Mouse (Mus musculus) adrenal gland, postnatal 4 days (tissue): Measurements from ENCODE around the gene Fryl. TPM values are rescaled to one million over a fixed set of nuclear protein-coding genes. Genes with fewer than 3 reads are reported as not detected.
A peak's percentile ranks its signal among the peaks of the same experiment; 100 is the strongest.

Source experiments
- DNase-seq, 2 experiments: peaks; one replicate each; pipeline ENCODE4 v3.0.0; 2021 to 2022; ENCODE audit warnings: low spot score in 2 of 2, mixed read lengths in 2 of 2
- long read RNA-seq, 2 experiments: library from polyadenylated mRNA; stranded (forward); transcript quantifications; one replicate each; pipeline ENCODE4 v2.0.0; 2021
- total RNA-seq, 2 experiments: library from RNA; stranded (reverse); gene quantifications; 2 replicates each; pipeline ENCODE4 v1.2.3; 2021

Fryl gene
- total RNA-seq = 10 to 100 TPM; 49.7 to 55.7 TPM
- long read RNA-seq, experiment 1, partial matches to known transcripts = 1 of 2 reads
- long read RNA-seq, experiment 1, other reads (novel, unspliced or antisense) = 1 of 2 reads
- long read RNA-seq, experiment 2, partial matches to known transcripts = 5 of 9 reads
- long read RNA-seq, experiment 2, other reads (novel, unspliced or antisense) = 4 of 9 reads

DNA sequence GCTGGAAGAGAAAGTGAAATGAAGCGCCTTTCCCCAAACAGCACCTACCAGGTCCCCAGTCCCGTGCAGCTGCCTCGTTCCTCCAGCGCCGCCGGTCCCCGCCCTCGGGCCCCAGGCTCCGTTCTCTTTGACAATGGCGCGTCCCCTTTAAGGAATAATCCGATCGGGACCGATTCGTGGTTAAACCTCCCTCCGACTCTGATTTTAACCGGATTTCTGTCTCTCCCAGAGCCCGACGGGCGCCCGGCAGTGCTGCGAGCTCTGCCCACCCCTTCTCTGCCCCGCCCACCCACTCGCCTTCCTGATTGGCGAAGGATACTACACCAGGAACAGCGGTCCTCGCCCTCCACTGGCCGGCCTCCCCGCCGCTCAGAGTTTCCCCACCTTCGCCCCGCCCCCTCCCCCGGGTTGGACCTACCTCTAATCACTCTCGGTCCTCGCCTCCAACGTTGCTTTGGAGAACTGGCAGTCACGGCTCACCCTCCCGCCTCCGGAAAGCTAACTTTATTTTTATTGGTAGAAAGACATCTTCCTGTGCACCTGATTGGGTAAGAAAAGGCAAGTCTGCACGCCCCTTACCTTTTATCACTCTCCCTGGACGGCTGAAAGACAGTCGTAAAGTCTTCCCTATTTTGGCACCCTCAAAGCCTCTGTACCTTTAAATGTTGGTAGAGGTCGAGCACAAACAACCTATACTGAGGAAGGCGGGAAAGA lies at the start of gene Fryl:
Gene Fryl (minus strand): TSS at position 268 of the 714 bp plus-strand sequence.
- DNase-seq = peak; percentile 92 to 94

DNA sequence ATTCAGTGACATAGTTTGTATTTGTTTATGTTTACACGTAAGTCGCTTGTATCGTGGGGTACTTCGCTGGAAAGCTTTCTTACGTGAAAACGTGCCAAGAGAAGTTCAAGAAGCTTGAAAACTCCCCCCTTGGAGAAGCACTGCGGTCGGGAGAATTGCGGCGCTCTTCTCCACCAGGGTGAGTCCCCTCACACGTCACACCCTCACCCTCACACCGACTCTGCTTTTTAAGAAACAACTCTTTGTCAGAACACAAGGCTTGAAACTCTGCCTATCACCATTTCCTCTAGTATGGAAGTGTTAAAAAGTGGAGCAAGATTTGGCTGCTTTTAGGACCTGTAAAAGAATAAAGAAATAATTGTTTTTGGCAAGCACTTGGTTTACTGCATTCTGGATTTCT lies 48.1 kb upstream of the Fryl start:
- DNase-seq = no peak

DNA sequence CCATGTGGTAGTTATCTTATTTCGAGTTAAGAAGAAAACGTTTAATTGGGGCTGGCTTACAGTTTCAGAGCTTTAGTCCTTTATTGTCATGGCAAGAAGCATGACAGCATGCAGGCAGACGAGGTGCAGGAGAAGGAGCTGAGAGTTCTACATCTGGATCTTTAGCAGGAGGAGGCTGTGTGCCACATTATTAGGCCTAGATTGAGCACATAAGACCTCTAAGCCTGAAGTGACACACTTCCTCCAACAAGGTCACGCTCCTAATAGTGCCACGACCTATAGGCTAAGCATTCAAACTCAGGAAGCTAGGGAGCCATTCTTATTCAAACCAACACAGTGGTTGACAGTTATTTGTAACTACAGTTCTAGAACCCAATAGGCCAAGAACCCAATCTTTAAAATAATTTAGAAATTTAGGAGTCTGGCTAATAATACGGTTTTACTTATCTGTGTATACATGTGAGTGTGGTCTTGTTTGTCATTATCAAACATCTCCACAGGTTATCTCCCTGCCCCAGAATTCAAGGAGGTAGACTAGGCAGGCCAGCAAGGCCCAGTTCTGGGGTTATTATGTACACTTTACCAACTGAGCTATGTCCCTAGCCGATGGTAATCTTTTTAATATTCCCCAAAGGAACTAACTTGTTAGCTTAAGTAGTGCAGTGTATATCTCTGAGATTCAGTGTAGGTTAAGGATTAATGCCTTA lies 45.3 kb upstream of the Fryl start:
- no peak for DNase-seq

DNA sequence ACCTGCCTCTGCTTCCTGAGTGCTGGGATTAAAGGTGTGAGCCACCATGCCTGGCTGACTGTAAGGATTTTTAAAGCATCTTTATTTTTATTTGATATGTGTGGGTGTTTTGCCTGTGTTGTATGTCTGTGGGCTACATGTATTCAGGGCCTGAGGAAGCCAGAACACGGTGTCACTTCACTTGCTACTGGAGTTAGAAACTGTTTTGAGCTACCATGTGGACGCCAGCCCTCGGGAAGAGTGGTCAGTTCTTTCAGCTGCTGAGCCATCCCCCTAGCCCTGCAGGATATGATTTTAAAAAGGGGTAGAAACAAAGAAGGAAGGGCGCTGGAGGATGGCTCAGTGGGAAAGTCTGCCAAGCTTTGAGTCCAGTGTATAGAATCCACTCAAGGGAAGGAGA lies 39.5 kb upstream of the Fryl start:
- DNase-seq = no peak

DNA sequence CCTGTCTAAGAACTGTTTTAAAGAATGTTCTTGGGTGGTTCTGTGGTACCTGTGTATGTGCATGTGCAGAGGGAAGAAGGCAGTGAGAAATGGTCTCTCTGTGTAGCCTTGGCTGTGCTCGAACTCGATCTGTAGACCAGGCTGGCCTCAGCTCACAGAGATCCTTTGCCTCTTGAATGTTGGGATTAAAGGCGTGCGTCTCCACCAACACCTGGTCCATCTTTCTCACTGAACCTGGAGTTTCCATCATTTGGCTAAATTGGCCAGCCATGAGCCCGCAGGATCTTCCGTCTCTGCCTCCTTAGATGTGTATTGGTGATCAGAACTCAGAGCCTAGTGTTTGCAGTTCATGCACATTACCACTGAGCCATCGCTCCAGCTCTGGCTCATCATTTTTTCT lies 38.6 kb upstream of the Fryl start:
- no peak for DNase-seq

DNA sequence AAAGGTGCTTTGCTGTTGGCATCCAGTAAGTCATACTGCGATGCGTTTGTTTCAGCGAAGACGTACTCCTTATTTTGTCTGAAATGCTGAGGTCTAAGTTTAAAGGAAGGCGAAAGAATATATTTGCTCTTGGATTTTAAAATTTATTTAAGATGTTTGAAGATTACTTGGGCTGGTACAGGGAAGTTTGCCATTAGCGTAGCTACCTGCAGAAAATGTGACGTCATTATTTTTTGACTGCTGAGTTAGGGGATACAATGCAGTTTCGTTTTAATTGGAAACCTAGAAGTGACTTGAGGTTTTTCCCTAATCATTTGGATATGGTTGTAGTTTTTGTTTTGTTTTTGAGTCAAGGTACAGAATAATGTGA lies 37.0 kb upstream of the Fryl start:
- no peak for DNase-seq

DNA sequence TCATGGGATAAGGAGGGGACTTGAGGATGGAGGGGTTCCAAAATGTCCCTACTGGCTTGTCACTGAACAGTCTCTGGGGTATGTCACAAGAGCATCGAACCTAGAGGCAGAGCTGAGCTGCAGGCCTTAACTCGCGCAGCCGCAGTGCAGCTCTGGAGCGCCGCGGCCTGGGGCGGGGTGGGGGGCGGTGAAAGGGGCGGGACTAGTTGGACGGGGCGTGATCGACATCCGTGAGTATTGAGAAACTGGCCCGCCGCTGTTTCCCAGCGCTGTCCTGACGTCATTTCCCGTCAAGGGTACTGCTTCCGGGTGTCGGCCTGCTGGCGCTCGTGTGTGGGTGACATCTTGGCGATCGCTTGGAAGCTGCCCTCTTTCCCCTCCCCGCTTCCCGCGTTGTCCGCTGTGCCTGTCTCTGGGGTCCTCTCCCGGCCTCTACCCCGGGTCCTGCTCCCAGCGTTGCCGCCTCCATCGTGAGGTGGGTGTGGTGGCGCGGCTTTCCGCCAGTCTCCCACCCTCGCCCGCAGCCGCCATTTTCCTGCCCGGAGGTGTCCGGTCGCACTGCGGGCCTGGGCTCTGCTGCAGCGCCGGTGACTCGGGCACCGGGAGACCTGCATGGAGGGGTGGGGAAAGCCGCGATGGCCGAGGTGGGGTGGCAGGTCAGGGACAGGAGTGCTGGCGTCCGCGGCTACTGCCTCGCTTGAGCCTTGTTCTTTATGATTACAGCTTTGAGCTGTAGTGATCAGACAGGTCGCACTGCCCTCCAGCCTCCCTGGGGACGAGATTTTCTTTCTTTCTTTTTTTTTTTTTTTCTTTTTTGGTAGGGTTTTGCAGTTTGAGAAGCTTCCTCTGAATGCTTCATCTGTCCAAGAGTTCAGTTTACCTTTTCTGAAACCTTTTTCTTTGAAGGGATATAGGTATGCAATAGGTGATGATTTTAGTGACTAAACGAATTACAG lies 36.4 kb upstream of the Fryl start, which contains the start of gene Ociad1:
Gene Ociad1 (plus strand): TSS at position 283 of the 956 bp plus-strand sequence.
- peak; percentile 79 to 88 for DNase-seq

DNA sequence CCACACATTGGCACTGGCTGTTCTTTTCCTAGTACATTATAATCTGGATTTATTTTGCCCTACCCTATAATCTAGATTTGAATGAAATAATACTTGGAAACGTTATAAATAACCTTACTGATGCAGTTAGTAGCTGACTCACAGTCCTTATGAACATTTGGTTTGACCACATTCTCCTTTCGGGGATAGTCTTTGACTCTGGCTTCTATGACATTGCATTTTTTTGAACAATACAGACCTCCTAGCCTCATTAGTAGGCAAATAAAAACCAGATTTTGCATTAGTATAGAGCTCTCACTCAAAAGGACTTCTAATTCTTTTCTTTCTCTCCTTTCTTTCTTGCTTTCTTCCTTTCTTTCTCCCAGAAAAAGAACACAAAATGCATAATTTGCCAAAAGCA lies 33.5 kb upstream of the Fryl start:
- no peak for DNase-seq

DNA sequence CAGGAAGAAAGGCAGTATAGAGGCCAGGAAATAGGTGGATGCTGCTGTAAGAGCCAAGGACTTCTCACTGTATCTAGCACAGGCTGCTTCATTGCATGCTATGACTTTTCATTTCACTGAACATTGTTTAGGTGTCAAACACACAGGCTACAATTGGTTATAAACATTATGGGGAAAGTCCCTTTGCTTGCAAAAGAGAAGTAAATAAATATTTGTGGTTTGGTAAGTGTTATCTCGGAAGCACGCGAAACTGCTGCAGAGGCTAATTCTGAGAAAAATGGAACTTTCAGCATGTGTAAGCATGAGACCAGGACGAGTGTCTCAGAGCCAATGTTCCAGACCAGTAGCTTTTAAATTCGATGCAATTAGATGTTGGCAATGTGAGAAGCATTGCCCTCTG lies 30.2 kb upstream of the Fryl start:
- DNase-seq = no peak

DNA sequence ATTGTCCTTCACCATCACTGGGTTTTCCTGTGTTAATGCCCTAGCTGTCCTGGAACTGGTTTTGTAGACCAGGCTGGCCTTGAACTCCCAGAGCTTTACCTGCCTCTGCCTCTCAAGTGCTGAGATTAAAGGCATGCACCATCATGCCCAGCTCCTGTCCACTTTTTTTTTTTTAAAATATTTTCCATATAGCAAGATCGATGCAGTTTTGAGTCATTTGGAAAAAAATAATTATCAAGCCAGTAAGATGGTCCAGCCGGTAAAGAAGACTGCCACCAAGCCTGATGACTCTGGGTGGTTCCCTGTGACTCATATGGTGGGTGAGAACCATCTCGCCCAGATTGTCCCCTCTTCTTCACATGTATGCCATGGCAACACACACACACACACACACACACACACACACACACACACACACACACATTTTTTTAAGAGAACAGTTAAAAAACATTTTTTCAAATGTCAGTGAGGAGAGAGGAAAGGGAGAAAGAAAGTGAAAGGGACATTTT lies 29.1 kb upstream of the Fryl start:
- DNase-seq = no peak

DNA sequence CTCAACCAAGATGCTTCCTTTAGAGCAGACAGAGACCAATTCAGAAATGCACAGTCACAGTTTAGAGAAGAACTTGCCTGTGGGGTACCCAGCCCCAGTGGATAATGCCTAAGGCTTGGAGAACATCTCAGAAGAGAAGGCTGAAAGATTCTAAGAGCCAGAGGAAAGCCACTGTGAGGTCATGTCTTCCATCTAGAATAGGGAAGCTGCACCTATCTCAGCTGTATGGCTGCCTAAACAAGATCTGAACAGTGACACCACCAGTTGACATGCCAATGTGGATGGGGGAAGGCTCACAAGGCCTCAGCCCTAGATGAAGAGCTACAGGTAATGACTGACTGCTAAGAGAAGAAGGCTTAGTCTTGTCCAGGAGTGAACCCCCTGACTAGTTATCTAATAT lies 27.6 kb upstream of the Fryl start:
- no peak for DNase-seq

DNA sequence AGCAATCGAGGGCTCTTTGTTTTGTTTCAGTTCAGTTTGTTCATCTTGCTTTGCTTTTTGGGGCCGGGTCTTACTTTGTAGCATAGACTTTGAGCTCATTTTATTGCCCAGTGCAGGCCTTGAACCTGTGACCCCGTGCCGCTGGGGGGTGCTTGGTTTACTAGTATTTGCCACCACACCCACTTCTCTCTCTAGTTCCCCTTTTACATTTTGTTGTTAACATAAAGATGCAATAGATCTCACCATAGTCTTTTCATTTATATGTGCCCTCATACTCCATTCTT lies 24.1 kb upstream of the Fryl start:
- no peak for DNase-seq

DNA sequence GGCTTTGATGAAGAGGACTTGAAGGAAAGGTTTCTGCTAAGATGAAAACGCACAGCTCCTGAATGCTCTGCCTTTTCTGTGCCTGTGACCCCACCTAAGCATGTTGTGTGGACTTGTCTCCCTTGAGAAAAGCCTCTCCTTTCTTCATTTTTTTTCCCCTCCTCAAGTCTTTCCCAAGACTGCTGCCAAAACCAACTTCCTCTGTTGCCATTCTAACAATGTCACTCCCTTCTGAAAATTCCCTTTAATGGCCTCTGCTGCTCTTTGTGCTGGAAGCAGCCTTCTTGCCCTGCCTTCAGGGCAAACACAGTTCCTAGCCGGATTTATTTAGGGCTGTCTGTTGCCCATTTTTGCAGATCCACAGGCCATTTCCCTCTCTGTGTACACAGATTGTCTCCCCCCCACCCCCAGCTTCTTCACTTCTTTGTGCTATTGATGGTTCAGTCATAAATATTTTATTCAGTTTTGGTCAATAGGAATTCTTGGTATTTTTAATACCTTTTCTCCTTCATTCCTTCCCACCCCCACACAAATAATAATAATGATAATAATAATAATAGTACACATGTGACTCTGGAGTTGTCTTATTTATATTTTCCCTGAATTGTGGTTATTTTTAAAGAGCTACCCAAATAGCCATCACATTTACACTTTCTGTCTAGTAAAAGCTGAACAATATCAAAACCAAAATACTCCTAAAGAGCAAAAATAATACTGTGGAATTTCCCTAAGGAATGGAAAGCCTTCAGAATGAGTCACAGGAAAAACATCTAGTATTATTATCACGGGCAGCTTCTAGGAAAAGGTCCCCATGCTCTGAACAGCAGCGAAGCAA lies 23.5 kb upstream of the Fryl start:
- no peak for DNase-seq

DNA sequence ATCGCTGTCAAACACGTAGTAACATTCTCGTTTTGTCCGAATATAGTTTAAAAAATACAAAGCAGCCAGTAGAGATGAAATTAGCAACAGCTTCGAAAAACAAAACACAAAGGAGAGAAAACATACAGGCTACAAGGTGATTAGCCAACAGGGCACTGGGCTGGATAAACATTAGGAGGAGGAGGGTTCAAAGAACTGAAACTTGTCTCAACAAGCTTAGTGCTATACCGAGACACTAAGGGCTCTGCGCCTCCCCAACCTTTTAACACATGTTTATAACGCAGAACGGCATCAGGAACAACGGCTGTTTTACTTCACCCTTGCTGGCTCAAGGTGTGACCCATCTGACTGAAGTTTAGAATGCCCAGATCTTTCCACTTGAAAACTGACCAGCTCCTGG lies 22.8 kb upstream of the Fryl start:
- DNase-seq = no peak

DNA sequence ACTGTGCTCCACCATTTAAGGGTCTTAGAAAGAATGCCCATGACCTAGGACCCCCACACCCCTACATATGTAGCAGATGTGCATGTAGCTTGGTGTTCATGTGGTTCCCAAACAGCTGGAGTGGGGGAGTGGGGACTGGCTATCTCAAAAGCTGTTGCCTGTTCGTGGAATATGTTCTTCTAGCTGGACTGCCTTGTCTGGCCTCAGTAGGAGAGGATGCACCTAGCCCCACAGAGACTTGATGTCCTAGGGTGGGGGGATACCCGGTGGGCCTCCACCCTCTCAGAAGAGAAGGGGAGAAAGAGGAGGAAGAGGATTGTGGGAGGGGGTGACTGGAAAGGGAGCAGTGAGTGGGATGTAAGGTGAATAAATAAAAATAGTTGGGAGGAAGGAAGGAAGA lies 18.5 kb upstream of the Fryl start:
- no peak for DNase-seq

DNA sequence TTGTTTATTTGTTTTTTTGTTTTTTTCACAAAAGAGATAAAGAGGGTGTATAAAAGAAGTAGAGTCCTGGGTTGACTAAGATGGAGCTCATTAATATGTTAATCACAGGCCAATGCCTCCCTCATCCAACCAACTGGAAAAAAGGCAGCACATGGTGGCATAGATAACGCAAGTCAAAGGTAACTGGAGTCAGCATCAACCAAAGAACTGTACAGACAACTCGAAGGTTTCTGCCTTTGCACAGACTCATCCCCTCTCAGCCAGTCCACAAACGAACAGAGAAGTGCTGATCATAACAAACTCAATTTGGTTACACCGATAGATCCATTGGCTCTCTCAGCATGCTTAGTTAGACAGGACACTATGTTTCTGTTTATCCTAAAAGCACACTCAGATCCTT lies 16.8 kb upstream of the Fryl start:
- DNase-seq = no peak

DNA sequence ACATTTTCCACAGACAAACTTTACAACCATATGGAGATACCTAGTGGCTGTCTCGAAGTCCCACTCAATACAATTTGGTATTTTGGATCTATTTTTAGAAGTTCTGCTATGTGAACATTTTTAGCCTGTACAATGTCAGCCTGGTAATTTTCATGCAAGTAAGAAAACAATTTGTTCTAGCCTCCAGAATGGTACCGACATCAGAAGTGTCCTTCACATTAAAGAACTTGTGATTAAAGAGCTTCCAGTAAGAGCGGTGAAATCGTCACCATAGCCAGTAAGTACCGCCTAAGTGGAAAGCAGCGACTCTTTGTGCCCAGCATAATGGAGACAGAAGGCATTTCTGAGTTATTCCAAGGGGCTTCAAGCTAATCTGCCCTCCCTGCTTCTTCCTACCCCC lies 14.2 kb upstream of the Fryl start:
- no peak for DNase-seq

DNA sequence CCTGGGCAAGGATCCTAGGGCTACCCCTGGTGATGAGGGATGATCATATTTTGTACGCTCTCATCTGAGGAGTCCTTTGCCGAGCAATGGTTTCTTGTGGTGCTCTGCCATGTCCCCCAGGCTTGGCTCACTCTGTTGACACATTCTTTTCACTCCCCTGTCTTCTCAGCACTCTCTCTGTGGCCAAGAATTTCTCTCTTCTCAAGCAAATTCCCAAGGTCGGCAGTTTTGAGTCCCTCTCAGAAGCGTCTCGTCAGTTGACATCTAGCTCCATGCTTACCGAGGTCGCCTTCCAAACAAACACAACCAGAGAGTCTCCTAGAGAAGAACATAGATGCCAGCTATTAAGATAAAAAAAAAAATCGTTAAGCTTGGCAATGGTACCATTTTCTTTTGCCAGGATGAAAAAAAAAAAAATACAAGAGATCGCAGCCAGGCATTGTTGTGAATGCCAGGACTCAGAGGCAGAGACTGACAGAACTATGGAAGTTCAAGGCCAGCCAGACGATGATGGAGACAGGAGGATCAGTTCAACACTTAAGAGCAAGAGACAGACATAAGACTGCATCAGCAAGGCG lies 12.3 kb upstream of the Fryl start:
- no peak for DNase-seq

DNA sequence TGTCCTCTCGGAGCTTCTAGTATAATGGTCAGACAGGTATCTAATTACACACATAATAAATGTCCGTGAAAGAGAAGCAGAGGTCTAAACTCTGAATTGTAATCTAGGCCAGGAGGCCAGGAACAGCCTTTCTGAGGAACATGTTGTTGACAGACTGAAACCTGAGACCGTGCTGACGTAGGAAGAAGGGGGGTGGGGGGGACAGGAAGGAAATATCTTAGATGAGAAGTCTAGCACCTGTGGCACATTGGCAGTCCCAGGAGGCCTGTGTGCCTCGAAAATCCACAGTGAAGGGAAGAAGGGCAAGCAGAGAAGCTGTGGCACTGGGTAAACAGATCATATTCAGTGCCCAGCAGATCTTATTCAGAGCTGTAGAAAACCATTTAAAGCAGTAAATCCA lies 9.0 kb upstream of the Fryl start:
- DNase-seq = no peak

DNA sequence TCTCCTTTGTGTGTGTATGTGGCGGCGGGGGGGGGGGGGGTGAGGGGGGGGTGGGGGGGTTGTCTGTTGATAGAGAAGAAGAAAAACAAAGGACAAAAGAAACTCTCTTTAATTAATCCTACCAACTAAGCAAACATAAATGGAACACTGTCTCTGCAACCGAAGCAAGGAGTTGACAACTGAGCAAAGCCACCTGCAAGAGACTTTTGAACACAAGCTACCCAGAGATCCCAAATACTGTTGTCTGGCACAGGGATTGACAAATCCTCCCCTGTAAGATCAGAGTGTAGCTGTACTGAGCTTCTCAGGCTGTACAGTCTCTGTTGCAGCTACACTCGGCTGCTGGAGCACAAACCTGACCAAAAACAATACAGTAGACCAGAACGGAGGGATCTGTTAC lies 7.7 kb upstream of the Fryl start:
- no peak for DNase-seq
